Mouse (Mus musculus) ES-E14 (cell line): Measurements from ENCODE around the gene Aldh1l1.

Experiments used
- CHD2 ChIP-seq: IDR thresholded peaks from 2 replicates; pipeline ENCODE4 v1.6.1; 2014; ENCODE audit warnings: mild to moderate bottlenecking, low read depth, low read length, inconsistent platforms
- HCFC1 ChIP-seq: IDR thresholded peaks from 2 replicates; pipeline ENCODE4 v1.6.1; 2012; ENCODE audit warnings: low read length, inconsistent platforms, borderline replicate concordance; ENCODE audit not compliant: insufficient read depth
- MAFK ChIP-seq: IDR thresholded peaks from 2 replicates; pipeline ENCODE4 v1.6.1; 2014; ENCODE audit warnings: mild to moderate bottlenecking, low read depth, low read length, inconsistent platforms; ENCODE audit not compliant: insufficient read depth
- ZC3H11A ChIP-seq: IDR thresholded peaks from 2 replicates; pipeline ENCODE4 v1.6.1; 2012; ENCODE audit warnings: low read depth, mild to moderate bottlenecking, inconsistent platforms, low read length, borderline replicate concordance
- ZNF384 ChIP-seq: IDR thresholded peaks from 2 replicates; pipeline ENCODE4 v1.6.1; 2012; ENCODE audit warnings: low read depth, low read length, inconsistent platforms

DNA sequence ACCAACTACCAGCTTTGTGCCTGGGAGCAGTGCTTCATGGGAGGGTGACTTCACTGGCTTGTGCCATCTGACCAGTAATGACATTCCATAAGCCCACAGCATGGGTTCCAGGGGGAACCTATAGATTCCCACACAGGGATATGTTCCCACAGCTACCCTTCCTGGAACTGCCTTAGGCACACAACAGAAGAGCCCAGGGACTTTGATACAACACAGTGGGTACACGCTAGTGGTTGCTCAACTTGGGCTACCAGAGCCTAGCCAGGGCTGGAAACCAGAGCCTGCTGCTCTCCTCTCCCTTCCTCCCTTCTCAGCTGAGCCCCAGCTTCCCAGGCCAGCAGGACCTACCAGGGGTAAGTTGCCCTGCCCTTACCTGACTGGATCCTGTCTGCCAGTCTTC is 54.3 kb downstream of the Aldh1l1 start:
- TF ChIP-seq MAFK (no peak), HCFC1 (no peak), CHD2 (no peak), ZC3H11A (no peak), ZNF384 (no peak)
